Mouse (Mus musculus): ENCODE results near the gene Msrb3.

DNA sequence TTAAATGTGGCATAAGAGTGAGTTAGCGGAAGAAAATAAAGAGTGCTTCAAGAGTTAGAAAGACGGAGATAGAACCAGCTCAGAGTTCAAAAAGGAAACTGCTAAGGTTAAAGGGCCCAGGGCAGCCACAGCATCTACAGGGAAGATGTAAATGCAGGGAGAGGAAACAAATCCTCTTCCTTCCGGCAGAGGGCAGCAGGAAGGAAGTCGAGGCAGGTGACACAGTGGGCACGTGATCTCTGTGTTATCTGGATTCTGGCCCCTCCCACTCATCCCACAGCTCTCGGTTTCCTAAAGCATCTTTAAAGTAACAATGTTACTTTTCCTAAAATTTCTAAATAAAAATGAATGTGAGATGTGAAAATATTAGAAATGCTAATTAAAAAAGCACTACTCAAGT lies 99.4 kb downstream of the Msrb3 start:
- no peak for TF ChIP-seq CTCF (IDR thresholded peaks at IDR 0.05; ENCODE audit: low read depth)
- no peak for TF ChIP-seq EP300 (IDR thresholded peaks at IDR 0.05; ENCODE audit: low read depth)

All from heart, postnatal 0 days (tissue).